Mouse (Mus musculus): ENCODE results near the gene Rab17. TPM values are rescaled to one million over a fixed set of nuclear protein-coding genes. Genes with fewer than 3 reads are reported as not detected.

Rab17 gene
- total and polyA plus RNA-seq, 3 experiments: 0.22 TPM; not detected in 2

GRCm38 (mm10) chr1:90917509-90917908 lies 52.0 kb downstream of the Rab17 start:
- no peak for TF ChIP-seq GATA1 (IDR thresholded peaks at IDR 0.05; ENCODE audit: borderline replicate concordance, low read length)
- no peak for ATAC-seq (ENCODE audit: extremely low read depth, insufficient number of reproducible peaks, low FRiP score, poor library complexity, severe bottlenecking)
- H3K27me3 ChIP-seq (ENCODE audit: insufficient read depth, low read length): no peaks in the 10 kb centered on the region

GRCm38 (mm10) chr1:90914948-90915569 lies 54.4 kb downstream of the Rab17 start, which contains the start of gene Mlph:
Gene Mlph (plus strand): TSS chr1:90915085.
- peak within 1 kb of the TSS; percentile 28; the same call in 1 of the 2 replicates for H3K4me3 ChIP-seq (ENCODE audit: low read depth, low read length)
- ATAC-seq (ENCODE audit: extremely low read depth, insufficient number of reproducible peaks, low FRiP score, poor library complexity, severe bottlenecking): no peak

More at GRCm38 (mm10) chr1:90917509-90917908, 52.0 kb downstream of the Rab17 start:
- no peaks in the 10 kb centered on the region for H3K36me3 ChIP-seq (replicated peaks)
- H3K4me1 ChIP-seq (ENCODE audit: insufficient read depth, low read depth, low read length): no peaks in the 10 kb centered on the region; the same call in 1 of the 2 replicates
- DNase-seq (ENCODE audit: low spot score): no peak
- no peak overlapping the region for H3K4me3 ChIP-seq (ENCODE audit: low read depth, low read length)
- H3K9me3 ChIP-seq (replicated peaks): peaks cover 83% of the 10 kb centered on the region

GRCm38 (mm10) chr1:90913231-90913630 lies 56.2 kb downstream of the Rab17 start:
- Histone ChIP-seq H3K4me3 (ENCODE audit: low read depth, low read length) (no peak overlapping the region), H3K36me3 (replicated peaks) (no peaks in the 10 kb centered on the region), H3K4me1 (ENCODE audit: insufficient read depth, low read depth, low read length) (no peaks in the 10 kb centered on the region; the same call in 1 of the 2 replicates), H3K27me3 (ENCODE audit: insufficient read depth, low read length) (no peaks in the 10 kb centered on the region), H3K9me3 (replicated peaks) (peaks cover 85% of the 10 kb centered on the region)
- TF ChIP-seq CTCF (IDR thresholded peaks at IDR 0.05; ENCODE audit: low read depth, low read length) (no peak), TAL1 (conservative IDR thresholded peaks at IDR 0.05; ENCODE audit: low read depth, low read length) (no peak), GATA1 (IDR thresholded peaks at IDR 0.05; ENCODE audit: borderline replicate concordance, low read length) (no peak), GATA2 (IDR thresholded peaks at IDR 0.05; ENCODE audit: borderline replicate concordance, low read depth, low read length) (no peak), POLR2AphosphoS5 (IDR thresholded peaks at IDR 0.05; ENCODE audit: insufficient replicate concordance, low read depth, low read length) (no peak)
- ATAC-seq (ENCODE audit: extremely low read depth, insufficient number of reproducible peaks, low FRiP score, poor library complexity, severe bottlenecking): no peak
- DNase-seq (ENCODE audit: low spot score): no peak

More at GRCm38 (mm10) chr1:90914948-90915569, 54.4 kb downstream of the Rab17 start, which contains the start of gene Mlph:
- H3K36me3 ChIP-seq (replicated peaks): no peaks in the 10 kb centered on the region
- peaks cover 81% of the 10 kb centered on the region for H3K9me3 ChIP-seq (replicated peaks)
- no peaks in the 10 kb centered on the region for H3K27me3 ChIP-seq (ENCODE audit: insufficient read depth, low read length)
- H3K4me1 ChIP-seq (ENCODE audit: insufficient read depth, low read depth, low read length): no peaks in the 10 kb centered on the region; the same call in 1 of the 2 replicates
- DNase-seq (ENCODE audit: low spot score): no peak
- TF ChIP-seq GATA1 (IDR thresholded peaks at IDR 0.05; ENCODE audit: borderline replicate concordance, low read length) (no peak), CTCF (IDR thresholded peaks at IDR 0.05; ENCODE audit: low read depth, low read length) (no peak), POLR2AphosphoS5 (IDR thresholded peaks at IDR 0.05; ENCODE audit: insufficient replicate concordance, low read depth, low read length) (no peak), TAL1 (conservative IDR thresholded peaks at IDR 0.05; ENCODE audit: low read depth, low read length) (no peak)

- no peak for DNase-seq (ENCODE audit: low spot score)
- H3K36me3 ChIP-seq (replicated peaks): no peaks in the 10 kb centered on the region
- H3K4me1 ChIP-seq (ENCODE audit: insufficient read depth, low read depth, low read length): no peaks in the 10 kb centered on the region; the same call in 1 of the 2 replicates
- peaks cover 84% of the 10 kb centered on the region for H3K9me3 ChIP-seq (replicated peaks)
- no peak for ATAC-seq (ENCODE audit: extremely low read depth, insufficient number of reproducible peaks, low FRiP score, poor library complexity, severe bottlenecking)
- no peaks in the 10 kb centered on the region for H3K27me3 ChIP-seq (ENCODE audit: insufficient read depth, low read length)
- H3K4me3 ChIP-seq (ENCODE audit: low read depth, low read length): no peak overlapping the region
- TF ChIP-seq GATA2 (IDR thresholded peaks at IDR 0.05; ENCODE audit: borderline replicate concordance, low read depth, low read length) (no peak), TAL1 (conservative IDR thresholded peaks at IDR 0.05; ENCODE audit: low read depth, low read length) (no peak), POLR2AphosphoS5 (IDR thresholded peaks at IDR 0.05; ENCODE audit: insufficient replicate concordance, low read depth, low read length) (no peak), CTCF (IDR thresholded peaks at IDR 0.05; ENCODE audit: low read depth, low read length) (no peak), GATA1 (IDR thresholded peaks at IDR 0.05; ENCODE audit: borderline replicate concordance, low read length) (no peak)
These were observed 59.8 kb downstream of the Rab17 start for GRCm38 (mm10) chr1:90909631-90910152.

GRCm38 (mm10) chr1:90909161-90909560 lies 60.3 kb downstream of the Rab17 start:
- Histone ChIP-seq H3K27me3 (ENCODE audit: insufficient read depth, low read length) (no peaks in the 10 kb centered on the region), H3K36me3 (replicated peaks) (no peaks in the 10 kb centered on the region), H3K4me1 (ENCODE audit: insufficient read depth, low read depth, low read length) (no peaks in the 10 kb centered on the region), H3K9me3 (replicated peaks) (peaks cover 82% of the 10 kb centered on the region), H3K4me3 (ENCODE audit: low read depth, low read length) (no peak overlapping the region; the same call in 1 of the 2 replicates)
- no peak for DNase-seq (ENCODE audit: low spot score)
- ATAC-seq (ENCODE audit: extremely low read depth, insufficient number of reproducible peaks, low FRiP score, poor library complexity, severe bottlenecking): no peak
- TF ChIP-seq POLR2AphosphoS5 (IDR thresholded peaks at IDR 0.05; ENCODE audit: insufficient replicate concordance, low read depth, low read length) (no peak), TAL1 (conservative IDR thresholded peaks at IDR 0.05; ENCODE audit: low read depth, low read length) (no peak)

Other genes with a start within 250 kb of the Rab17 start
- gene Col6a3, start 125.7 kb downstream of the Rab17 start, total RNA-seq (2014; fragmentation: Nextera tagmentation): not detected in 2 replicates
- gene Col6a3, start 125.7 kb downstream of the Rab17 start, total RNA-seq (2017): 0.06 and 0.22 TPM in 2 replicates
- gene Col6a3, start 125.7 kb downstream of the Rab17 start, polyA plus RNA-seq (2012): not detected in 2 replicates
- not detected in 2 replicates for gene Mlph, start 54.6 kb downstream of the Rab17 start, total RNA-seq (2014; fragmentation: Nextera tagmentation)
- gene Mlph, start 54.6 kb downstream of the Rab17 start, total RNA-seq (2017): 0.12 TPM in 1 of 2 replicates, not detected in the other
- not detected in 2 replicates for gene Mlph, start 54.6 kb downstream of the Rab17 start, polyA plus RNA-seq (2012)
- not detected in 2 replicates for gene Prlh, start 16.6 kb downstream of the Rab17 start, total RNA-seq (2014; fragmentation: Nextera tagmentation)
- gene Prlh, start 16.6 kb downstream of the Rab17 start, total RNA-seq (2017): not detected in 2 replicates
- gene Prlh, start 16.6 kb downstream of the Rab17 start, polyA plus RNA-seq (2012): not detected in 2 replicates
- not detected in 2 replicates for gene Lrrfip1, start 29.1 kb upstream of the Rab17 start, total RNA-seq (2014; fragmentation: Nextera tagmentation)
- 0.22 and 0.29 TPM in 2 replicates for gene Lrrfip1, start 29.1 kb upstream of the Rab17 start, total RNA-seq (2017)
- gene Lrrfip1, start 29.1 kb upstream of the Rab17 start, polyA plus RNA-seq (2012): not detected in 2 replicates
- gene Rbm44, start 175.4 kb upstream of the Rab17 start, total RNA-seq (2014; fragmentation: Nextera tagmentation): not detected in 2 replicates
- gene Rbm44, start 175.4 kb upstream of the Rab17 start, total RNA-seq (2017): 0.23 and 0.27 TPM in 2 replicates
- not detected in 2 replicates for gene Rbm44, start 175.4 kb upstream of the Rab17 start, polyA plus RNA-seq (2012)
- gene Ramp1, start 210.2 kb upstream of the Rab17 start, total RNA-seq (2014; fragmentation: Nextera tagmentation): not detected in 2 replicates
- gene Ramp1, start 210.2 kb upstream of the Rab17 start, total RNA-seq (2017): 0.11 TPM in 1 of 2 replicates, not detected in the other
- 0.02 and 0.10 TPM in 2 replicates for gene Ramp1, start 210.2 kb upstream of the Rab17 start, polyA plus RNA-seq (2012)